Mouse (Mus musculus) myocyte (in vitro differentiated cells): ENCODE measurements around the gene 4930579F01Rik.

ENCODE experiments used
- MAX ChIP-seq: IDR thresholded peaks from one replicate; pipeline ENCODE4 v1.6.1; 2011; ENCODE audit warnings: low read depth, mild to moderate bottlenecking, control low read depth
- POLR2A ChIP-seq: IDR thresholded peaks from one replicate; pipeline ENCODE4 v1.6.1; 2011; ENCODE audit warnings: low read depth, mild to moderate bottlenecking, control low read depth, moderate library complexity; ENCODE audit not compliant: insufficient read length
- POLR2AphosphoS2 ChIP-seq: IDR thresholded peaks from one replicate; pipeline ENCODE4 v1.6.1; 2011; ENCODE audit warnings: low read depth, control low read depth; ENCODE audit not compliant: insufficient read length

DNA sequence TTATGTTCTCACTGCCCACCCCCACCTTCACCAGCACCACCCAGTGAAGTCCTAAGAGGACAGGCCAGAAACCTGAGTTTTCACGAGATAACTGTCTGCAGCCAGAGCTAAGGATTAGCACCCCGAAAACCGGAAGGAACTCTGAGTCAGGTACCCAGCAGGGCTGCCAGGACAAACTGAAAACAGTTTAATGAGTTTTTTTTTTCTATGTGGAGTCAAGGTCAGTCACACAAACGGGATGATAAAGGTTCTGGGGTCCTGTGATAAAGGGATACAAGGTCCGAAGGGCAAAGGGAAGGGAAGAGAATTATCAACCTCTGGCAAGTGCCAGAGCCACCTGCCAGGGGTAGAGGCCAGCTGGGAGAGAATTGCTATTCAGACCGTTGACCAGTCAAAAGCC, 47.7 kb upstream of the 4930579F01Rik start:
- TF ChIP-seq POLR2A (no peak), POLR2AphosphoS2 (no peak), MAX (no peak)
